Mouse (Mus musculus) heart, adult 2 months (tissue): ENCODE results near the gene Cdk4.

Source experiments
- CTCF ChIP-seq: fragments of 200-600 bp; IDR thresholded peaks from 2 replicates; pipeline ENCODE4 v1.8.1; 2022; ENCODE audit warnings: antibody characterized with exemption, mild to moderate bottlenecking, moderate library complexity
- POLR2A ChIP-seq: fragments of 200-500 bp; IDR thresholded peaks from 2 replicates; pipeline ENCODE4 v1.6.1; 2011; ENCODE audit warnings: mild to moderate bottlenecking, low read depth, low read length, control low read depth; ENCODE audit not compliant: insufficient read depth

- no peak for TF ChIP-seq POLR2A
- no peak for TF ChIP-seq CTCF
Measured at GRCm38 (mm10) chr10:127083915-127084306, 20.6 kb downstream of the Cdk4 start.
